Mouse (Mus musculus): Measurements from ENCODE around the gene Nup160.

- TF ChIP-seq POLR2A (IDR thresholded peaks at IDR 0.05; ENCODE audit: borderline replicate concordance, extremely low read depth, low read depth, low read length) (no peak), CTCF (IDR thresholded peaks at IDR 0.05; ENCODE audit: insufficient read depth, low read length) (no peak)
These were observed 31.5 kb downstream of the Nup160 start for GRCm38 (mm10) chr2:90708548-90708947.

All from lung, adult 2 months (tissue).